Mouse (Mus musculus): ENCODE measurements around the gene Vsir.
A peak's percentile ranks its signal among the peaks of the same experiment; 100 is the strongest.

The Vsir gene

DNA sequence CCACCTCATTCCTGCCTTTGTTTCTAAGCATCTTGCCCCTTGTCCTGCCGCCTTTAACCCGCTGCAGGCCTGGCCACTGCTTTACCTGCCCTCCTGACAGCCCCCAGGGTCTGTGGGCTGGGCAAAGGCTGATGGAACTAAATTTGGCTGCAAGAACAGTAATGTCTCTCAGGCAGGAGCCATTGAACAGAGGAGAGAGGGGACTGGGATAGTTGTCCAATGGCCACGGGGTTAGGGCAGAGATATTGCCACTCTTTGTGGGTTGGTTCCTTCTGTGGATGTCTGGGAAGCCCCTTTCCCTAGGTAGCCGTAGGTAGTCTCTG, 7.3 kb downstream of the Vsir start:
- DNase-seq = no peak

GRCm38 (mm10) chr10:60354881-60355677, 8.4 kb downstream of the Vsir start:
- DNase-seq = no peak

DNA sequence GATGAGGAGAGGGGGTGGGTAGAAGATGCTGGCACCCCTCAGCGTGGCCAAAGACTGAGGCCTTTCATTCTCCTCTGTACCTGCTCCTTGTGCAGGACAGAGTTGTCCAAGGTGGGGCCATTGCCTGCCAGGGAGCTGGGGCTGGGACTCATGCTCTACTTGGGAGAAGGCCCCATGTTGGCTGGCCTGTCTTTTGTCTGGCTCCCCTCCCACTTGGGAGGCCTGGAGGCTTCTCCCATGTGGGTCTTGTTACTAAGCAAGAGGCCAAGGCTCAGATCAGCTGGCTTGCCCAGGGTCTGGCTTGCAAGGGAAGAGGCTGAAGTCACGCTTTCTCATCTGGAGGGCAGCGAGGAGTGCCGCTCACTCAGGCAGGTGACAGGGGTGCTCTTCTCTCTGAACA, 10.8 kb downstream of the Vsir start:
- no peak for DNase-seq

DNA sequence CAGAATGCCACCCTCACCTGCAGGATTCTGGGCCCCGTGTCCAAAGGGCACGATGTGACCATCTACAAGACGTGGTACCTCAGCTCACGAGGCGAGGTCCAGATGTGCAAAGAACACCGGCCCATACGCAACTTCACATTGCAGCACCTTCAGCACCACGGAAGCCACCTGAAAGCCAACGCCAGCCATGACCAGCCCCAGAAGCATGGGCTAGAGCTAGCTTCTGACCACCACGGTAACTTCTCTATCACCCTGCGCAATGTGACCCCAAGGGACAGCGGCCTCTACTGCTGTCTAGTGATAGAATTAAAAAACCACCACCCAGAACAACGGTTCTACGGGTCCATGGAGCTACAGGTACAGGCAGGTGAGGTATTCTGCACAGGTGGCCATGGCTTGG, 11.2 kb downstream of the Vsir start:
- DNase-seq = no peak

DNA sequence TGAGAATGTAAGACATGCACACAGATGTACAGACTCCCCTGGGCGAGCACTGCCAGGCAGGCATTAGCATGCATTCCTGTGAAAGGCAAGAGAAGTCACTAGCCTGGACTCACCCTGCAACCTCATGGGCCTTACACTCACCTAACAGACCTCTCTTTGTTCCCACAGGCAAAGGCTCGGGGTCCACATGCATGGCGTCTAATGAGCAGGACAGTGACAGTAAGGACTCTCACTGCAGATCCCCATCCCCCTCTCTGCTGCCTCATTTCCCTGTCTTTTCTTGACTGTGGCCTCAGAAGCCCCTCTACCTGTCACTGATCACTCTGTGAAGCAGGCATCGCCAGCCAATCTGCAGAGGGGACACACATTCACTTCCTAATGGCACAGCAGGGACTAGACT, 12.1 kb downstream of the Vsir start:
- DNase-seq = no peak

GRCm38 (mm10) chr10:60361615-60362309, 15.1 kb downstream of the Vsir start:
- no peak for DNase-seq

GRCm38 (mm10) chr10:60362310-60362628, 15.6 kb downstream of the Vsir start:
- DNase-seq = peak; percentile 86

DNA sequence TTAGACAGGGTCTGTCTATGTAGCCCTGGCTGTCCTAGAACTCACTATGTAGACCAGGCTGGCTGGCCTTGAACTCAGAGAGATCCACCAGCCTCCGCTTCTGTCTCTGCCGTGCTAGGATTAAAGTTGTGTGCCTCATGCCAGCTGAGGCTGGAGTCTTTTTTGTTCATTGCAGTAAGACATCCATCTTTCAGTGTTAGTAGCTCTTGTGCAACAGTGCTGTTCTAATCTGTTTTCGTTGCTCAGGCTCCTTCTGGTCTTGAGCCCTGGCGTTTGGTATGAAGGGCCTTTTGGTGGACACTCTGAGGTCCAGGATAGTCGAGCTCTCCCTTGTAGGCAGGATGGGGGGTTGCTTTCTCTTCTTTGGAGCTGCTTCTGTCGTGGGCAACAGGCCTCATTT, 16.8 kb downstream of the Vsir start:
- no peak for DNase-seq

DNA sequence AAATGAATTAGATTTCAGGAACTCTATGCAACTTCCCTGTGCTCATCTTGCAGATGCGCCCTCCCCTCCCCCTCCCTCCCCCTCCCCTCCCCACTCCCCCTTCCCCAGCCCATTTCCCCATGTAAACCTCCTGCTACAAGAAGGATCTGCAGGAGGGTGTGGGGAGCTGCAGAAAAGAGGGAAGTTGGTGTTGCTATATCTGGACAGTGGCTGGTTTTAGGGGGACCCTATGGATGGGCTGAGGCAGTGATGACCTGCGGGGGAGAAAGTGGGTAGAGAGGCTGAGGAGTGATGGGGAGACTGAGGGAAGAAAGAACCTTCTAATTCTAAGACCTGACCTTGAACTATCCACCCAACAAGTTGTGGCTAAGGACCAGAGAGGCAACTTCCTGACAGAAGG, 20.5 kb downstream of the Vsir start:
- peak; percentile 67 for DNase-seq

DNA sequence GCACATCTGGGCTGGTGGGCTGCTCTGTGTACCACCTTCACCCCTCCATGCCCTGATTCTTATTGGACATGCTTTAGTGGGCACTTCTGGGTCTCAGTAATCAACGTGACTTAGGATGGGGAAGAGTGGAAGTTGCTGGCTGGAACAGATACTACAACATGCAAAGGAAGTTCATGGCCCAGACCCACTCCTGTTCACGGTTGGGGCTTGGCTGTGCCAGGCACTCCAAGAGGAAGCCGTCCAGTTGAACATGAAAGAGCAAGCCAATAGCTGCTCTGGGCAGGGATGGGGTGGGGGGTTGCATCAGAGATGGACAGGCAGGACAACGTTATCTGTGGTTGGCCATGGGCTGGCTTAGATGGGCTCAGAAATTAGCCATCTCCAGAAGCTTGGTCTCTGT, 21.3 kb downstream of the Vsir start:
- no peak for DNase-seq

DNA sequence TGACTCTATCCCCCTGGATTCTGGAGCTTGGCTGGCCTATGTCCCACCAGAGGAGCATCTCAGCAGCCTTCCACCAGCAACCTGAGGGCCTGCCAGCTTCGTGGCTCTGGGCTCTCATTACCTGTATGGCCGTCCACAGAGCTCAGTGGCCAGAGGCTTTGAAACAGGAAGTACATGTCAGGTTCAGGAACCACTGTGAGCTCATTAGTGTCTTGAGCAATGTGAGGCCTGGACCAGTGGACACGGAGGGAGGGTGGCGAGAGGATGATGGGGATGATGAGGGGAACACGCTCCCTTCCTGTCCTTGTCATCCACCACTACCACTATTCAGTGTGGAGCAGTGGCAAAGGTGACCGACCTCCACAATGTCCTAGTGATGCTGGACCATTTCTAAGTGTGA, 22.8 kb downstream of the Vsir start:
- DNase-seq = no peak

- no peak for DNase-seq
These were observed 23.4 kb downstream of the Vsir start for GRCm38 (mm10) chr10:60370098-60370497.

GRCm38 (mm10) chr10:60370601-60371061, 24.0 kb downstream of the Vsir start:
- DNase-seq = no peak

DNA sequence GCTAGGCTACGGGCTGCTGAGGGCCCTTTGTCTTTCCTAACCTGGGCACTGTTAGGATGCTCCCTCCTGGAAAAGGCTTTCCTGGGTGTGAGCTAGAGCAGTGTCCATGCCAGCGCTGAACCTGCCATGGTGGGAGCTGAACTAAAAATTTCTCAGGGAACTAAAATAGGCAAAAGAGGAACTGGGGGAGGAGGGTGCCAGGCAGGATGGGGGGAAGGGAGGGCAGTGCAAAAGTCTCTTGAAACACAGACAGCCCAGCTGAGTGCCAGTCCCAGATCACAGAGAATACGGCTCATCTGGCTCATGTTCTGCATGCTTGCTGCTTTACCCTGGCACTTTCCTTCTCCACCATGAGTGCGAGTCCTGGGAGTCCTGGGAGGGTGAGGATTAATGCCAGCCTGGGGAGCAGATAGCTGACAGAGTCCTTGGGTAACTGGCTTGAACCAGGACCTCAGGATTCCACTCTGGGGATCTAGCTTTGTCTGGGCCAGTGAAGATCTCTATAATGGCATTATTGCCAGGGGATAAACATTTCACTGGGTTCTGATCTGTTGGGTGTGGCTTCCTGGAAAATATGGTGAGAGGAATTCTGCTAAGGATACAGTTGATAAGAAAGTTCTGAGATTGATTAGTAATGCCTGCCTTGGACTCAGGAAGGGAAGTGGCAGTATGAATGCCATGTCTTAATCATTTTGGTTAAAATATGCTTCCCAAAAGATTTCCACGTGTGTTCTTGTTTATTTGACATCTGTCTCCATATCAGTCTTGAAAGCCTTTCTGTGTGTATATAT, 25.1 kb downstream of the Vsir start:
- DNase-seq = peak; percentile 64

- no peak for DNase-seq
These were observed 26.9 kb downstream of the Vsir start for GRCm38 (mm10) chr10:60373543-60373936.

DNA sequence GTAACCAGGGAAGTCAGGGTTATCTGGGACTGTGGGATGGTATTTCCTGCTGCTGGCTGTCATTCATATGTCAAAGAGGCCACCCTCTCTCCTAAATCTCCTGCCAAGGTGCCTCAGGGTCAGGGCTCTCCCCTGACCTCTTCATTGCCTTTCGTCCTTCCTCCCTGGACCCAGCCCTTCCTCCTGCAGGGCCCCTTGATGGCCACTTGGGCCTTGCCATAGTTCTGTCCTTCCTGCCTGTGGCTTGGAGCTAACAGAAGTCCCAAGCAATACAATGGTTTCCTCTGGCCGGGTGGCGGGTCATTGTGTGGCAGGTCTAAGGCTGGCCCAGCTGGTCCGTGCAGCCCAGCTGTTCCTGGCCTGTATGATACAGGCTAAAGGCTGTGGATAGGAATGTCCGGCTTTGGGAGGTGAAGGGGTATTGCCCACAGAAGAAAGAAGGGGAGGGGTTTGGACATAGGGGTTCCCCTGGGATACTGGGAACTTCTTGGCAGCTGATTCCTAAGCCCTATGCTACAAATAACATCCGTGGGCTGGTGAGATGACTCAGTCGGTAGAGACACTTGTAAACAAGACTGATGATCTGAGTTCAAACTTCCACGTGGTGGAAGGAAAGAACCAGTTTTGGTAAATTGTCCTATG, 27.4 kb downstream of the Vsir start:
- no peak for DNase-seq

GRCm38 (mm10) chr10:60376704-60377103, 30.1 kb downstream of the Vsir start:
- no peak for DNase-seq

DNA sequence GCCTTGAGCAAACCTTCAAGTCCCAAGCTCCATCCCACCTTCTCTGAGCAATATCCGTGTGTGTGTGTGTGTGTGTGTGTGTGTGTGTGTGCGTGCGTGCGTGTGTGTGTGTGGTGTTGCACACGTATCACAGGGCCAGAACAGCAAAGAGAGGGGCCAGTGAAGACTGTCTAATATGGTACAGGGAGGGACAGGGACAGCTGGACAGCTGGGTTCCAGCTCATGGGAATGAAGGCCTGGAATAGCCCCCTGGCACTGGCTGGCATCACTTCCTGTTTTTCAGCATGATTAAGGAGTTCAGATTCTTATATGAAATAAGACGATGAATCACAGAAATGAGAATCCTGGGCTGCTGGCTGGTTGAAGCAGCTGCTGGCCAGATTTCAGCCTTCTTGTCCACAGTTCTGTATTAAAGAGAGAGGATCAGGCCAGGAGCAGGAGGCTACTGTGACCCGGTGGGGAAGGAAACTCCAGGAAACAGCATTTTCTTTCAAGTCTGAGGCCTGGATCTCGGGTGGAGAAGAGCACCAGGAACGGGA, 32.8 kb downstream of the Vsir start:
- no peak for DNase-seq

GRCm38 (mm10) chr10:60380229-60380628, 33.6 kb downstream of the Vsir start:
- DNase-seq = no peak

- no peak for DNase-seq
These were observed 34.7 kb downstream of the Vsir start for GRCm38 (mm10) chr10:60381142-60381925.

DNA sequence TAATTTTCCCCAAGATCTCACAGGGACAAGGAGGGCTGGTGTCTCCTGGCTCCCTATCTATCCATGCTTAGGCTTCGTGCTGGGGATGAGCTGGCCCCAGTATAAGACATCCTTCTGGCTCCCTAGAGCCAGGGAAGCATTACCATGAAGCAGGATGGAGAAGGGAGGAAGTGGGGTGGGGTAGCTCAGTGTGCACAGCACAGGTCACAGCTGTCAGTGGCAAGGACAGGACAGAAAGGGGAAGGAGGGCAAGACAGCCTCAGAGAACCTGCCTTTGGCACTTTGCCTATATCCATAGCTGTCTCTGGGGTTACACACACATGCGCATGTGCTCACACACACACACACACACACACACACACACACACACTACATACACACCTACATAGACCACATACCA, 41.7 kb downstream of the Vsir start:
- no peak for DNase-seq

- DNase-seq = no peak
These were observed 42.8 kb downstream of the Vsir start for GRCm38 (mm10) chr10:60389447-60389865.

All from layer of hippocampus, adult 9-11 months (tissue).